Mouse (Mus musculus): ENCODE results near the gene Daam1.

DNA sequence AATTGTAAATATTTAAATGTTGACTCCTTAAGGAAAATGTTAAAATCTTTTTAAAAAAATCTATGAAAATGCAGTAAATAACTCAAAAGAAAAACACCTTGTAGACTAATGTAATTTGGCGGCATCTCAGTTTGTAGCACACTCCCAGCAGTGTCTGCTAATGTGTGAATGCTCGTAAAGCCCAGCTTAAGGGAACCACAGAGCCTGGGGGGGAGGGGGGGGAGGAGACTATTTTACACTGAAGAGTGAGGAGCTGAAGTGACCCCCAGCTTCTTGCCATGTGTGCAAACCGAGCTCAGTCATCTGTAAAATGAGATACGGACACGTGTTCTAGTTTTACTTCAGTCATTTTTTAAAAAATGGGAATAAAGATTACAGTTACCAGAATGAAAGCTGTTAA lies 16.7 kb downstream of the Daam1 start:
- TF ChIP-seq POLR2A (IDR thresholded peaks at IDR 0.05; ENCODE audit: insufficient read length, low read depth) (no peak), USF1 (IDR thresholded peaks at IDR 0.05; ENCODE audit: low read depth) (no peak), MYOG (IDR thresholded peaks at IDR 0.05; ENCODE audit: control insufficient read depth in 1 of 3, insufficient read depth in 1 of 3, insufficient read length in 2 of 3, low read depth in 2 of 3) (no peak), TCF12 (IDR thresholded peaks at IDR 0.05; ENCODE audit: insufficient read depth, poor library complexity, severe bottlenecking) (no peak), MAX (IDR thresholded peaks at IDR 0.05; ENCODE audit: low read depth) (no peak), TCF3 (IDR thresholded peaks at IDR 0.05; ENCODE audit: insufficient read length, low read depth) (no peak), CEBPB (IDR thresholded peaks at IDR 0.05; ENCODE audit: insufficient read depth, poor library complexity, severe bottlenecking) (no peak), POLR2AphosphoS2 (IDR thresholded peaks at IDR 0.05; ENCODE audit: insufficient read length, low read depth) (no peak), MYOD1 (IDR thresholded peaks at IDR 0.05; ENCODE audit: control insufficient read depth in 1 of 3, insufficient read length in 2 of 3, low read depth in 2 of 3) (no peak), REST (IDR thresholded peaks at IDR 0.05; ENCODE audit: insufficient read depth, insufficient read length) (no peak), E2F4 (IDR thresholded peaks at IDR 0.05; ENCODE audit: insufficient read depth) (no peak)
